Mouse (Mus musculus): ENCODE results near the gene Gm45062. TPM values are rescaled to one million over a fixed set of nuclear protein-coding genes. Genes with fewer than 3 reads are reported as not detected.

The Gm45062 gene
- polyA plus RNA-seq (2012; rRNA removed): not detected in 2 replicates

- H3K36me3 ChIP-seq (ENCODE audit: control insufficient read depth, insufficient read depth, low read length): no peaks in the 10 kb centered on the region
- H3K4me1 ChIP-seq (ENCODE audit: control insufficient read depth, insufficient read depth, insufficient read length): no peaks in the 10 kb centered on the region
- H3K27me3 ChIP-seq (ENCODE audit: control insufficient read depth, insufficient read depth, low read length): no peaks in the 10 kb centered on the region
- TF ChIP-seq CTCF (IDR thresholded peaks at IDR 0.05; ENCODE audit: extremely low read depth, insufficient read depth, insufficient read length, insufficient replicate concordance) (no peak), POLR2A (IDR thresholded peaks at IDR 0.05; ENCODE audit: low read depth, low read length) (peak; percentile 38; the same call in 1 of the 2 replicates)
- H3K4me3 ChIP-seq (ENCODE audit: extremely low read depth, insufficient read depth, insufficient read length): peak within 1 kb of the TSS; percentile 85
- DNase-seq (ENCODE audit: low read depth in 1 of 2, low spot score in 2 of 2): peak; percentile 94 to 97
- peak within 1 kb of the TSS; percentile 86 for H3K27ac ChIP-seq (ENCODE audit: insufficient read depth, low read length)
- WGBS: under 1% methylated on average over 59 of the region's 64 CpGs
Observed at GRCm38 (mm10) chr6:8259004-8259666, at the start of gene Gm45062, which contains the start of the genes Rpa3 and Umad1. TSS of gene Gm45062 (plus strand) at chr6:8259450. TSS of gene Rpa3 (minus strand) at chr6:8259173. TSS of gene Umad1 (plus strand) at chr6:8259288.

- WGBS: 12% methylated on average over 10 of the region's 10 CpGs
- H3K4me3 ChIP-seq (ENCODE audit: extremely low read depth, insufficient read depth, insufficient read length): peak overlapping the region; percentile 90
- DNase-seq (ENCODE audit: low read depth in 1 of 2, low spot score in 2 of 2): no peak
- TF ChIP-seq POLR2A (IDR thresholded peaks at IDR 0.05; ENCODE audit: low read depth, low read length) (no peak), CTCF (IDR thresholded peaks at IDR 0.05; ENCODE audit: extremely low read depth, insufficient read depth, insufficient read length, insufficient replicate concordance) (no peak)
- H3K4me1 ChIP-seq (ENCODE audit: control insufficient read depth, insufficient read depth, insufficient read length): peaks cover 2% of the 10 kb centered on the region; the same call in 1 of the 2 replicates
- no peak overlapping the region for H3K27ac ChIP-seq (ENCODE audit: insufficient read depth, low read length)
- 0 out of 2 replicates have a peak, but pooled peaks cover 2% of the 10 kb centered on the region for H3K36me3 ChIP-seq (ENCODE audit: control insufficient read depth, insufficient read depth, low read length)
- H3K27me3 ChIP-seq (ENCODE audit: control insufficient read depth, insufficient read depth, low read length): no peaks in the 10 kb centered on the region
Observed at GRCm38 (mm10) chr6:8209866-8210186, 49.4 kb upstream of the Gm45062 start.

- no peak overlapping the region for H3K4me3 ChIP-seq (ENCODE audit: extremely low read depth, insufficient read depth, insufficient read length)
- no peak for DNase-seq (ENCODE audit: low read depth in 1 of 2, low spot score in 2 of 2)
- WGBS: 83% methylated on average over 3 of the region's 3 CpGs
Observed at GRCm38 (mm10) chr6:8210661-8211060, 48.6 kb upstream of the Gm45062 start.

GRCm38 (mm10) chr6:8227035-8227434 is 32.2 kb upstream of the Gm45062 start:
- Histone ChIP-seq H3K27ac (ENCODE audit: insufficient read depth, low read length) (no peak overlapping the region), H3K27me3 (ENCODE audit: control insufficient read depth, insufficient read depth, low read length) (no peaks in the 10 kb centered on the region), H3K4me1 (ENCODE audit: control insufficient read depth, insufficient read depth, insufficient read length) (no peaks in the 10 kb centered on the region), H3K4me3 (ENCODE audit: extremely low read depth, insufficient read depth, insufficient read length) (no peak overlapping the region), H3K36me3 (ENCODE audit: control insufficient read depth, insufficient read depth, low read length) (peaks cover 6% of the 10 kb centered on the region)
- WGBS: 81% methylated on average over 3 of the region's 3 CpGs
- no peak for DNase-seq (ENCODE audit: low read depth in 1 of 2, low spot score in 2 of 2)
- TF ChIP-seq CTCF (IDR thresholded peaks at IDR 0.05; ENCODE audit: extremely low read depth, insufficient read depth, insufficient read length, insufficient replicate concordance) (no peak), POLR2A (IDR thresholded peaks at IDR 0.05; ENCODE audit: low read depth, low read length) (no peak)

More at GRCm38 (mm10) chr6:8210661-8211060, 48.6 kb upstream of the Gm45062 start:
- H3K27me3 ChIP-seq (ENCODE audit: control insufficient read depth, insufficient read depth, low read length): no peaks in the 10 kb centered on the region
- peaks cover 2% of the 10 kb centered on the region; the same call in 1 of the 2 replicates for H3K4me1 ChIP-seq (ENCODE audit: control insufficient read depth, insufficient read depth, insufficient read length)
- H3K27ac ChIP-seq (ENCODE audit: insufficient read depth, low read length): no peak overlapping the region
- TF ChIP-seq CTCF (IDR thresholded peaks at IDR 0.05; ENCODE audit: extremely low read depth, insufficient read depth, insufficient read length, insufficient replicate concordance) (no peak), POLR2A (IDR thresholded peaks at IDR 0.05; ENCODE audit: low read depth, low read length) (no peak)
- H3K36me3 ChIP-seq (ENCODE audit: control insufficient read depth, insufficient read depth, low read length): 0 out of 2 replicates have a peak, but pooled peaks cover 3% of the 10 kb centered on the region

DNA sequence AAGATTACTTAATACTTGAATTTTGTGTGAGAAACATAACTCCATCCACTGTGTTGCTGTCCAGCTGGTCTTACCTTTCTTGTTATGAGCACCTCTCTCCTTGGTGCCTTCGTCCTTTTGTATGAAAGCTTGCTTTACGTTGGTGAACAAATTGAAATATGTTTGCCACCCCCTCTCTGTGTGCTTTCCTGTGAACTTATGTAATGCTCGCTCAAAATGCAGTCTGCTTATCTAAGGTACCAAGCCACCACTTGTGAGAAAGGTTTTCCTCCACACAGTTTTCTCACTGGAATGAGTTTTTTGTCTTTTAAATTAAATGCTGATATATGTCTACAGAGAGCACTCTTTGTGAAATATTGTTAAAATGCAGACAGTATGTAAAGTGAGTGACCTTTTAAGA is 30.7 kb upstream of the Gm45062 start:
- Histone ChIP-seq H3K4me3 (ENCODE audit: extremely low read depth, insufficient read depth, insufficient read length) (no peak overlapping the region), H3K27me3 (ENCODE audit: control insufficient read depth, insufficient read depth, low read length) (no peaks in the 10 kb centered on the region), H3K36me3 (ENCODE audit: control insufficient read depth, insufficient read depth, low read length) (peaks cover 12% of the 10 kb centered on the region), H3K27ac (ENCODE audit: insufficient read depth, low read length) (no peak overlapping the region), H3K4me1 (ENCODE audit: control insufficient read depth, insufficient read depth, insufficient read length) (no peaks in the 10 kb centered on the region)
- TF ChIP-seq CTCF (IDR thresholded peaks at IDR 0.05; ENCODE audit: extremely low read depth, insufficient read depth, insufficient read length, insufficient replicate concordance): no peak
- TF ChIP-seq POLR2A (IDR thresholded peaks at IDR 0.05; ENCODE audit: low read depth, low read length): no peak
- no peak for DNase-seq (ENCODE audit: low read depth in 1 of 2, low spot score in 2 of 2)
- 93% methylated on average over 3 of the region's 3 CpGs for WGBS

DNA sequence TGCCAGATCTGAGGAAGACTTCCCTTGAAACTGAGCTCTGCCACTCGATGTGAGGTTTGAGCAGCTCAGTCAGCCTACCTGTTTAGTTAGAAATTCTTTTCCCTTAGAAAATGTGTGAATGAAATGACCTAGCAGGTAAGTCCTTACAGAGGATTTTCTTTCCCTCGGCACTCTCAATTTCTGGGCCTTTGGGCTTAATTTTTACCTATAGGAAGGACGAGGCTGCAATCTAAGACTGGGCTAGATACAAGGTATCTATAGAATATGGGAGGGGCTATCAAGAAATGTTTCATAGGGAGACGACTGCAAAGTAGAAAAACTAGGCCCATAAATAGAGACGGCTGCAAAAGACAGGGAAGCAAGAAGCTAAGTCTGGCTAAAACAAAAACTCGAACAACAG is 934 bp upstream of the Gm45062 start:
- Histone ChIP-seq H3K36me3 (ENCODE audit: control insufficient read depth, insufficient read depth, low read length) (no peaks in the 10 kb centered on the region), H3K27ac (ENCODE audit: insufficient read depth, low read length) (no peak overlapping the region), H3K4me3 (ENCODE audit: extremely low read depth, insufficient read depth, insufficient read length) (peak overlapping the region; percentile 84), H3K4me1 (ENCODE audit: control insufficient read depth, insufficient read depth, insufficient read length) (no peaks in the 10 kb centered on the region), H3K27me3 (ENCODE audit: control insufficient read depth, insufficient read depth, low read length) (no peaks in the 10 kb centered on the region)
- TF ChIP-seq CTCF (IDR thresholded peaks at IDR 0.05; ENCODE audit: extremely low read depth, insufficient read depth, insufficient read length, insufficient replicate concordance): no peak
- no peak for TF ChIP-seq POLR2A (IDR thresholded peaks at IDR 0.05; ENCODE audit: low read depth, low read length)
- 3% methylated on average over 6 of the region's 6 CpGs for WGBS
- no peak for DNase-seq (ENCODE audit: low read depth in 1 of 2, low spot score in 2 of 2)

DNA sequence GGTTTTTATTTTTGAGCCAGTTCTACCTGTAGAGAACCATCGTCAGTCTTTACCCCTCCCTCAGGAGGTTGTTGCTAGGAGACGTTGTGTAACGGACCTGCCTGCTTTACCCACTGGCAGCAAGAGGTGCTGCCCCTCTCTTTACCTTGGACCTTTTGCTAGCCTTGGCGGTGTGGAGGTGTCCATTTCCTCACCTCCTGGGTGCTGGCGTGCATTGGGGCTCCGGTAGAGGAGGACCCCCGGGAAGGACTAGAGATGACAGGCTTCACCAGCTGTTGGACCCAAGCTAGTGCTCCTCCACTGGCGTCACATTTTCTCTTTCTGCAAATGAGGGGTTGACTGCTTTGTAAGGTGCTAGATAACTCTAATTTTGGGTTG is 406 bp downstream of the Gm45062 start:
- DNase-seq (ENCODE audit: low read depth in 1 of 2, low spot score in 2 of 2): no peak
- Histone ChIP-seq H3K27ac (ENCODE audit: insufficient read depth, low read length) (peak overlapping the region; percentile 86), H3K27me3 (ENCODE audit: control insufficient read depth, insufficient read depth, low read length) (no peaks in the 10 kb centered on the region), H3K4me3 (ENCODE audit: extremely low read depth, insufficient read depth, insufficient read length) (peak overlapping the region; percentile 85), H3K36me3 (ENCODE audit: control insufficient read depth, insufficient read depth, low read length) (no peaks in the 10 kb centered on the region), H3K4me1 (ENCODE audit: control insufficient read depth, insufficient read depth, insufficient read length) (no peaks in the 10 kb centered on the region)
- WGBS: 1% methylated on average over 8 of the region's 8 CpGs
- TF ChIP-seq CTCF (IDR thresholded peaks at IDR 0.05; ENCODE audit: extremely low read depth, insufficient read depth, insufficient read length, insufficient replicate concordance) (no peak), POLR2A (IDR thresholded peaks at IDR 0.05; ENCODE audit: low read depth, low read length) (no peak)

Measured in spleen, adult 2 months (tissue).